Mouse (Mus musculus) heart, embryonic 15.5 days (tissue): ENCODE data around the gene Gp5. TPM values are rescaled to one million over a fixed set of nuclear protein-coding genes. Genes with fewer than 3 reads are reported as not detected.

Source experiments
- ATAC-seq: fragments of 200-750 bp; cut with Nextera tagmentation; replicated peaks from 2 replicates; pipeline ENCODE4 v1.8.0; 2017; ENCODE audit warnings: low read depth, moderate TSS enrichment; ENCODE audit not compliant: insufficient number of reproducible peaks, insufficient read depth, low FRiP score
- H3K27ac ChIP-seq: fragments of 300-500 bp; sonication (generic); 2 replicates; pipeline ENCODE4 v1.5.1; 2015; ENCODE audit warnings: mild to moderate bottlenecking, inconsistent platforms
- H3K27me3 ChIP-seq: fragments of 300-500 bp; sonication (generic); 2 replicates; pipeline ENCODE4 v1.6.1; 2015; ENCODE audit warnings: inconsistent platforms
- H3K36me3 ChIP-seq: fragments of 300-500 bp; sonication (generic); 2 replicates; pipeline ENCODE4 v1.6.1; 2015; ENCODE audit warnings: mild to moderate bottlenecking, inconsistent platforms
- H3K4me1 ChIP-seq: fragments of 300-500 bp; sonication (generic); replicated peaks from 2 replicates; pipeline ENCODE4 v1.6.1; 2015; ENCODE audit warnings: inconsistent platforms
- H3K4me2 ChIP-seq: fragments of 300-500 bp; sonication (generic); 2 replicates; pipeline ENCODE4 v1.6.1; 2015; ENCODE audit warnings: inconsistent platforms, mild to moderate bottlenecking, moderate library complexity
- H3K4me3 ChIP-seq: fragments of 300-500 bp; sonication (generic); 2 replicates; pipeline ENCODE4 v1.5.1; 2015; ENCODE audit warnings: mild to moderate bottlenecking, inconsistent platforms
- H3K9ac ChIP-seq: fragments of 300-500 bp; sonication (generic); 2 replicates; pipeline ENCODE4 v1.6.1; 2015; ENCODE audit warnings: mild to moderate bottlenecking, inconsistent platforms
- H3K9me3 ChIP-seq: fragments of 300-500 bp; sonication (generic); replicated peaks from 2 replicates; pipeline ENCODE4 v1.6.1; 2016; ENCODE audit warnings: inconsistent platforms
- WGBS: fragments of 180-500 bp; shearing (Covaris S2); methylation state at CpG from one replicate; pipeline ENCODE4 v1.1.7; 2015; ENCODE audit warnings: mixed read lengths; 5-methylcytosine and 5-hydroxymethylcytosine counted together
- polyA plus RNA-seq: library from polyadenylated mRNA; unstranded; fragments of >200 nt; fragmentation: Nextera tagmentation; extraction: Ambion mirVana; gene quantifications from 2 replicates; pipeline ENCODE4 v1.2.1, GENCODE M21; 2015

The Gp5 gene
- polyA plus RNA-seq, 1 experiment from 2014 or later, result 1.3 TPM

DNA sequence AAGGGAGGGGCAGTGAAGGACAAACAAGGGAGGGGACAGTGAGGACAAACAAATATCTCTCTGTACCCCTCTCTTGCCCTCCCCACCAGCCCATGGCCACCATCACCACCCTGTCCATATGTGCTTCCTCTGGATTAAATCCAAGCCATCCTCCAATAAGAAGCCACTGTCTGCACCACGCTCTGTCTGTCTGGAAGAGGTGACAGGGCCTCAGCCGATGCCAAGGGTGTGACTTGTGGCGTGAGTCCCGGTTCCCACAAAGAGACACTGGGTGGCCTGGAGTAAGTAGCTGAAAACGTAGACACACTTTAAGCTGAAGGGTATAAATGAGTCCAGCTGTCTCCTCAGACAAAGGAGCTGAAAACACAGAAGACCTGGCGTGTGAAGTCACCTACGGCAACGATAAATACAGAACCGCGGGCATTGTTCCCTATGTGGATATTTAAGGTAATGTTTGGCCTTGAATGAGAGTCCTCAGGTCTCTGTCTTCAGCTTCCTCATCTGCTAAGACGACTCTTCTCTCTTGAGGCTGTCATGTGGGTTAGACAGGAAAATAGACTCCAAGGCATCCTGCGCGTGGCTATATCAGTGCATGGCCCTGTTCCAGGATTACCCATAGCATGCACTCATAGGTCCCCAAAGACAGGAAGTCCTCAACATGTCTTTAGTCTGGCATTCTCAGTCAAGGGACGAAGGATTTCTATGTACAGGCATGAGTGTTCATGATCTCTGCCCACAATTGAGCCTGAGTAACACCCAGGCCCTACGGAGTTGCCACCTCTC, 34.8 kb downstream of the Gp5 start:
- ATAC-seq, result no peak
- no peak overlapping the region for H3K4me3 ChIP-seq
- 61% methylated on average over 15 of the region's 15 CpGs for WGBS

DNA sequence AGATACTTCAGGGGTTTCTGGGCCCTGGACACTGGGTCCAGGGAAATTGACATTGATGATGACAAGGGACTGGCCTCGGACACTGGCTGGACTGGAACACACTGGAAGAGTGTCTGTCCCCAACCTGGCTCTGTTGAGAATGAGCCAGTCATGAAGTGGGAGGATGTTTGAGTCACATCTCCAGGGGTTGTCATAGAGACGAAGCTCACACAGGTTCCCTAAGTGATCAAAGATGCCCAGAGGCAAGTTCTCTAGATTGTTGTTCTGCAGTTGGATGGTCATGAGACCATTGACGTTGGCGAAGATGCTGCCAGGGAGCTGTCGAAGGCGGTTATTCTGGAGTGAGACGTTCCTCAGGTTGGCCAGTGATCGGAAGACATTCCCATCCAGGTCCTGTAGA, 37.5 kb downstream of the Gp5 start:
- H3K27me3 ChIP-seq, result 0 out of 2 replicates have a peak, but pooled peaks cover 5% of the 10 kb centered on the region
- no peak overlapping the region for H3K4me3 ChIP-seq
- H3K9me3 ChIP-seq, result no peaks in the 10 kb centered on the region
- 90% methylated on average over 8 of the region's 8 CpGs for WGBS
- H3K4me1 ChIP-seq, result peaks cover 10% of the 10 kb centered on the region; the same call in 1 of the 2 replicates
- H3K9ac ChIP-seq, result no peak overlapping the region
- ATAC-seq, result no peak
- H3K4me2 ChIP-seq, result no peak overlapping the region
- no peak overlapping the region for H3K27ac ChIP-seq
- H3K36me3 ChIP-seq, result no peaks in the 10 kb centered on the region

More for the DNA sequence above, 34.8 kb downstream of the Gp5 start:
- no peak overlapping the region for H3K4me2 ChIP-seq
- no peaks in the 10 kb centered on the region for H3K9me3 ChIP-seq
- no peaks in the 10 kb centered on the region for H3K27me3 ChIP-seq
- peaks cover 13% of the 10 kb centered on the region; the same call in 1 of the 2 replicates for H3K4me1 ChIP-seq
- no peak overlapping the region for H3K27ac ChIP-seq
- no peak overlapping the region for H3K9ac ChIP-seq
- no peaks in the 10 kb centered on the region for H3K36me3 ChIP-seq

DNA sequence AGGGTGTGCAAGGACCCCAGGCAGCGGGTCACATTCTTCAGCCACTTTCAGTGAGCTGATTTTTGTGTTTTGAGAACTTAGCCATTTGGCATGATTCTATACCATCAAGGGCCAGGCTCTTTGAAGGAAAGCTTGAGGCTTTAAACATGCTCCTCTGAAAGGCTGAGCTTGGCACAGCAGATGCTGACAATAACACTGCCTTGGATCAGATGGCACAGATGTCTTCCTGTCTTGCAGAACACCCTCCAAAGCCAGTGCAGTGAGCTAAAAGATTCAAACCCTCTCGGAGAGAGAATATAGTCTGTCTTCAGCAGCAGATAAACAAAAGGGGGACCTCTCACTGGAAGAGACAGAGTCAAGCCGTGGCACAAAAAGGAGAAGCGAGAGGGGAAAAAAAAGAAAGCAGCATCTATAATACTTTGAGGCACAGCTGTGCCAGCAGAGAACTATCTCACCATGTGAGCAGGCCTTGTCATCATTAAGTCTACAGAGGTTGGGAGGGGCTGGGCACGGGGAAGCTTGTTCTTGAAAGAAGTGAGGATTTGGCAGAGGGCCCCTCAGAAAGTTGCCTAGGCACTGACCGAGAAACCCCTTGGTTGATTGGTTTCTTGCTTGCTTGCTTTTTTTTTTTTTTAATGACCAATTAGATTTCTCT, 38.5 kb downstream of the Gp5 start:
- H3K9ac ChIP-seq, result no peak overlapping the region
- no peak for ATAC-seq
- no peak overlapping the region for H3K4me2 ChIP-seq
- H3K4me1 ChIP-seq, result peaks cover 10% of the 10 kb centered on the region; the same call in 1 of the 2 replicates
- H3K36me3 ChIP-seq, result no peaks in the 10 kb centered on the region
- no peaks in the 10 kb centered on the region for H3K9me3 ChIP-seq
- 0 out of 2 replicates have a peak, but pooled peaks cover 5% of the 10 kb centered on the region for H3K27me3 ChIP-seq
- 61% methylated on average over 6 of the region's 6 CpGs for WGBS
- no peak overlapping the region for H3K4me3 ChIP-seq
- H3K27ac ChIP-seq, result no peak overlapping the region

DNA sequence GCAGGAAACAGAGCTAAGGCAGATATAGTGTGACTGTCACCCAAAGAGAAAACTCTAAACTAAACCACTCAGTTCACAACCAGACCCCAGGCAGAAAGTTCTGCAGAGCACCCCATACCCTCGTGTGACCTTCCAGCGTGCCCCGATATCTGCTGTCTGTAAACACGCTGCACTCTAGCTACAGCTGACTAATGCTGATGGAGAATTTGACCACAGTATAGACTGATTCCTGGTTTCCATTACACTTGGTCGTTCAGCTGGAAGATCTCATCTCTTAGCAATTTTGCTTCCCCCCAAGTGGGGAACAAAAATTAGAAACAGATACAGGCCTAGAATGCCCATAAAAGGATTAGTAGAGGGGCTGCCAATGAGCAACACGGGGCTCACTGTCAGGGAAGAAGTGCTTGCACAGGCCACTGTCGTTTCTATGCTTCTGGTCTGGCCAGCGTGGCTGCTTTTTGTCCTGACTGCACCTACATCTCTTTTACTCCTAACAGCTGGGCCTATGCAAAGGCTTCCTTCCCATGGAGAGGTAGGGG, 39.3 kb downstream of the Gp5 start:
- Histone ChIP-seq H3K4me1 (peaks cover 10% of the 10 kb centered on the region; the same call in 1 of the 2 replicates), H3K9ac (no peak overlapping the region), H3K4me2 (no peak overlapping the region), H3K27me3 (0 out of 2 replicates have a peak, but pooled peaks cover 5% of the 10 kb centered on the region), H3K27ac (peak overlapping the region; percentile 33; the same call in 1 of the 2 replicates), H3K9me3 (no peaks in the 10 kb centered on the region), H3K36me3 (no peaks in the 10 kb centered on the region), H3K4me3 (no peak overlapping the region)
- ATAC-seq, result no peak
- 49% methylated on average over 8 of the region's 8 CpGs for WGBS

GRCm38 (mm10) chr16:30267359-30267758, 43.2 kb downstream of the Gp5 start, which contains the start of gene Cpn2:
Gene Cpn2 (minus strand): TSS chr16:30267499.
- no peak within 1 kb of the TSS for H3K4me2 ChIP-seq
- H3K36me3 ChIP-seq, result no peaks in the 10 kb centered on the region
- ATAC-seq, result no peak
- H3K4me1 ChIP-seq, result peaks cover 5% of the 10 kb centered on the region; the same call in 1 of the 2 replicates
- no peak within 1 kb of the TSS for H3K27ac ChIP-seq
- no peak within 1 kb of the TSS for H3K4me3 ChIP-seq
- 0 out of 2 replicates have a peak, but pooled peaks cover 5% of the 10 kb centered on the region for H3K27me3 ChIP-seq
- no peak within 1 kb of the TSS for H3K9ac ChIP-seq
- no peaks in the 10 kb centered on the region for H3K9me3 ChIP-seq
- WGBS, result 61% methylated on average over 5 of the region's 5 CpGs

- Histone ChIP-seq H3K4me1 (peaks cover 2% of the 10 kb centered on the region; the same call in 1 of the 2 replicates), H3K9ac (no peak overlapping the region), H3K4me2 (no peak overlapping the region), H3K27ac (no peak overlapping the region), H3K9me3 (no peaks in the 10 kb centered on the region), H3K27me3 (0 out of 2 replicates have a peak, but pooled peaks cover 5% of the 10 kb centered on the region), H3K4me3 (no peak overlapping the region), H3K36me3 (no peaks in the 10 kb centered on the region)
- 78% methylated on average over 5 of the region's 5 CpGs for WGBS
- ATAC-seq, result no peak
These were observed 44.0 kb downstream of the Gp5 start for GRCm38 (mm10) chr16:30266561-30266960.

DNA sequence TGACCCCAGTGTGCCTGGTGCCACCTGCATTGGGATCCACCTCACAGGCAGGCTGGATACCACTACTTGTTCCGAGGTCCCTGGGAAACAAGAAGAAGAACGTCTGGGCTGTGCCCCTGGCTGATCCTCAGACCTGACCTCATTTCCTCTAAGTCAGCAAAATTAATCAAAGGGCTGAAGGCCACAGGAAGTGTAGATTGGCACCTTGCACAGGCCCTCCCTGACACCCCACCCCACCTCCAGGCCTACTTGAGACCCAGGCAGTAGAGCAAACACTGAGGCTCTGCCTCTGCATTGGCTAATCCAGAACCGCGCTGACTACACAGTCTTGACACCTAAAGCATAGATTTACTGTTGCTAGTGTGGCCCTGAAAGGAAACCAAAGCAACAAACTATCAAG, 45.0 kb downstream of the Gp5 start:
- no peak overlapping the region for H3K27ac ChIP-seq
- H3K9ac ChIP-seq, result no peak overlapping the region
- ATAC-seq, result no peak
- H3K4me3 ChIP-seq, result no peak overlapping the region
- no peak overlapping the region for H3K4me2 ChIP-seq
- H3K9me3 ChIP-seq, result no peaks in the 10 kb centered on the region
- 0 out of 2 replicates have a peak, but pooled peaks cover 9% of the 10 kb centered on the region for H3K27me3 ChIP-seq
- WGBS, result 68% methylated on average over 4 of the region's 4 CpGs
- no peaks in the 10 kb centered on the region for H3K36me3 ChIP-seq
- H3K4me1 ChIP-seq, result no peaks in the 10 kb centered on the region

DNA sequence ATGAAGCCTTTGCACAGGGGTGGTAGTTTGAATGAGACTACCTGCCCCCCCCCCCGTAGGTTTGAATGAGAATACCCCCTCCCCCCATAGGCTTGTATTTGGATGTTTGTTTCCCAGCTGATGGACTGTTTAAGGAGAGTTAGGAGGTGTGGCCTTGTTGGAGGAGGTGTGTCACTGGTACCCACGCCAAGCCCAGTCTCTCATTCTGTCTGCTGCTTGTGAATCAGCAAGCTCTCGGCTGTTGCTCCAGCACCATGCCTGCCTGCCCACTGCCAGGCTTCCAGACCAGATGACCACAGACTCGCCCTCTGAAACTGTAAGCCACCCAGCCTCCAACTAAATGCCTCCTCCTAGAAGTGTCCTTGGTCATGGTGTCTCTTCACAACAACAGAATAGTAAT, 47.4 kb downstream of the Gp5 start:
- no peak overlapping the region for H3K27ac ChIP-seq
- H3K27me3 ChIP-seq, result 0 out of 2 replicates have a peak, but pooled peaks cover 9% of the 10 kb centered on the region
- peaks cover 11% of the 10 kb centered on the region for H3K4me1 ChIP-seq
- 55% methylated on average over 4 of the region's 4 CpGs for WGBS
- no peak for ATAC-seq
- H3K4me2 ChIP-seq, result no peak overlapping the region
- H3K9me3 ChIP-seq, result no peaks in the 10 kb centered on the region
- H3K36me3 ChIP-seq, result no peaks in the 10 kb centered on the region
- H3K4me3 ChIP-seq, result no peak overlapping the region
- H3K9ac ChIP-seq, result no peak overlapping the region

GRCm38 (mm10) chr16:30262664-30263063, 47.9 kb downstream of the Gp5 start:
- 0% methylated on average over 2 of the region's 2 CpGs for WGBS
- H3K4me3 ChIP-seq, result no peak overlapping the region
- H3K4me1 ChIP-seq, result peaks cover 11% of the 10 kb centered on the region
- no peak for ATAC-seq
- H3K9me3 ChIP-seq, result no peaks in the 10 kb centered on the region
- no peak overlapping the region for H3K4me2 ChIP-seq
- no peak overlapping the region for H3K9ac ChIP-seq
- H3K27ac ChIP-seq, result no peak overlapping the region
- H3K27me3 ChIP-seq, result 0 out of 2 replicates have a peak, but pooled peaks cover 9% of the 10 kb centered on the region
- no peaks in the 10 kb centered on the region for H3K36me3 ChIP-seq

GRCm38 (mm10) chr16:30262157-30262556, 48.4 kb downstream of the Gp5 start:
- Histone ChIP-seq H3K36me3 (no peaks in the 10 kb centered on the region), H3K9ac (no peak overlapping the region), H3K27me3 (0 out of 2 replicates have a peak, but pooled peaks cover 9% of the 10 kb centered on the region), H3K4me3 (no peak overlapping the region), H3K4me2 (no peak overlapping the region), H3K27ac (no peak overlapping the region), H3K4me1 (peaks cover 11% of the 10 kb centered on the region), H3K9me3 (no peaks in the 10 kb centered on the region)
- no peak for ATAC-seq
- WGBS, result 83% methylated on average over 10 of the region's 10 CpGs

DNA sequence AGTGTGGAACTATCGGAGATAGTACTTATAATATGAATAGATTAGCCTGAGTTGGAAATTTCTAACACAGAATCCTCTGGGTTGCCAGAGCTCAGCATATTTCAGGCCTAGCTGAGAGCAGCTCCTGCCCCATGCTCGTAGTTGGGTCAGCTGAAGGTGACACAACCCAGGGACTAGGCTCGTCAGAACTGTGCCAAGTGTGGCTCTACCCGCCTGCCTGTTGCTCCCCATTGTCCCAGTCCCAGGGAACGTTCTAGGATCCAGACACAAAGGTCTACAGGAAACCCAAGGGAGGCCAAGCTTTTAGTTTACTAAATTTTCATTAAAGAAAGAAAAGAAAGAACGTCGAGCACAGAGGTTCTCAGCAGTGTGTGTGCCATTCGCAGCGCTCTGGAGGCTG, 49.2 kb downstream of the Gp5 start:
- H3K4me3 ChIP-seq, result no peak overlapping the region
- H3K4me2 ChIP-seq, result no peak overlapping the region
- 83% methylated on average over 9 of the region's 9 CpGs for WGBS
- H3K9ac ChIP-seq, result no peak overlapping the region
- no peak overlapping the region for H3K27ac ChIP-seq
- no peak for ATAC-seq
- H3K27me3 ChIP-seq, result 0 out of 2 replicates have a peak, but pooled peaks cover 9% of the 10 kb centered on the region
- no peaks in the 10 kb centered on the region for H3K9me3 ChIP-seq
- no peaks in the 10 kb centered on the region for H3K36me3 ChIP-seq
- H3K4me1 ChIP-seq, result peaks cover 11% of the 10 kb centered on the region
